Mouse (Mus musculus) layer of hippocampus, adult 2 months (tissue): ENCODE data around the gene Hrg. TPM values are rescaled to one million over a fixed set of nuclear protein-coding genes. Genes with fewer than 3 reads are reported as not detected.

Source experiments
- DNase-seq, 2 experiments: peaks; one replicate each; pipeline ENCODE4 v3.0.0; 2022; ENCODE audit warnings: low spot score in 2 of 2
- H3K27ac ChIP-seq: fragments of 200-600 bp; 2 replicates; pipeline ENCODE4 v1.8.1; 2022
- H3K4me3 ChIP-seq: fragments of 200-600 bp; 2 replicates; pipeline ENCODE4 v1.8.1; 2022; ENCODE audit warnings: mild to moderate bottlenecking
- CTCF ChIP-seq: fragments of 200-600 bp; conservative IDR thresholded peaks from 2 replicates; pipeline ENCODE4 v1.8.1; 2022; ENCODE audit warnings: antibody characterized with exemption, mild to moderate bottlenecking, moderate library complexity
- long read RNA-seq, 2 experiments: library from polyadenylated mRNA; stranded (forward); transcript quantifications; one replicate each; pipeline ENCODE4 v2.0.0; 2021; ENCODE audit warnings: borderline mapping rate in 2 of 2
- total RNA-seq, 2 experiments: library from RNA; stranded (reverse); gene quantifications; 2 replicates each; pipeline ENCODE4 v1.2.3; 2021

The Hrg gene
- not detected for total RNA-seq
- long read RNA-seq, experiment 1 = 0 reads
- long read RNA-seq, experiment 2 = 0 reads

DNA sequence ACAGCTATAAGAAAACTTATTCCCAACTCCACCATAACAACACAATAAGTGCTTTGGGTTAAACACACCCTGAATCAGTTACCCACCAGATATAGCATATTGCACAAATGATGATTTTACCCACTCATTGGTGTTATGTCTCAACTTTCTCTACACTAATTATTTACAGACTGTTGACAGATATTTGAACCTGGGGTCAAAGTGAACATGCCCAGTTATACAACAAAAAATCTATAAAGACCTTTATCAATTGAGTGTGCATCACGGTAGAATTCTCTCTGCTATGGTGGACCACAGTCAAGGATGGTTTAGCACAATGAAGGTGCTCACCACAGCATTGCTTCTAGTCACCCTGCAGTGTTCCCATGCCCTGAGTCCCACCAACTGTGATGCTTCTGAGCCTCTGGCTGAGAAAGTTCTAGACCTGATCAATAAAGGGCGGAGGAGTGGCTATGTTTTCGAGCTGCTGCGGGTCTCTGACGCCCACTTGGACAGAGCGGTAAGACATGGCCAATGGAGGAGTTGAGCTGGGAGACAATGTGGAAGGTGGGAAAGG is at the start of gene Hrg:
Gene Hrg, plus strand, starts transcription at position 233 of the 556 bp plus-strand sequence.
- no peak for TF ChIP-seq CTCF
- no peak within 1 kb of the TSS for H3K27ac ChIP-seq
- no peak for DNase-seq
- H3K4me3 ChIP-seq = no peak within 1 kb of the TSS

DNA sequence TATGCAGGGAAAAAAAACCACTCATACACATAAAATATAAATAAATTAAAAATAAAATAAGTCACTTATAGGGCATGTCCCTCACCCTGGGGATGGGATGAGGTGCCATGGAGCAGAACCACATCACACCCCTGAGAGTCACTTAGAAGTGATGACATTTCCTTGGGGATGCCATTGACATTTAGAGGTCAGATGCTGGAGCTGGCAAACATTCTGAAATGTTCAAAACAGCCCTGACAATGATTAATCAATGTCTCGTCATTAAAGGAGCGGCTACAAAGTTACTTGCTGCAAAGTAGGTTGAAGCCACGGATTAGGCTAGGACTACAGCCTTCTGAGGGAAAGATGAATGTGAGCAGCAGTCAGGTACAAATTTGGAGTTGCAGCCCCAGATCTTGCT is 49.5 kb upstream of the Hrg start:
- no peak overlapping the region for H3K4me3 ChIP-seq
- no peak overlapping the region for H3K27ac ChIP-seq
- DNase-seq = no peak
- no peak for TF ChIP-seq CTCF

DNA sequence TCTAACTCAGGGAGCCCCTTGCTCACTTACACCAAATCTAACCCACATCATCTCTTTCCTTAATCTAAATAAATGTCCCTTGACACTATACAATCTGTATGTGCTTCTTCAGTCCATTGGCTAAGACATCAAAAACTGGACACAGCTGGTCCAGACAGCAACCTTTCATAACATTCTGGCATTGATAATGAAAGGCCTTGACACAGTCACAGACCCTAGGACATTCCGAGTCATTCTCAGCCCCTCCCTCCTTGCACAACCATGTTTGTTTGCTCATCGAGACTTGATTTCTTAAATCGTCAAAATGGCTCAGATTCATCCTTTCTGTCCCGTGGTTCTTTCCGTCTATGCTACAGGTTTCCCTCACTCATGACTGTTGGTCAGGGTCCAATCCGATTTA is 41.6 kb upstream of the Hrg start:
- DNase-seq = no peak
- H3K4me3 ChIP-seq = no peak overlapping the region
- H3K27ac ChIP-seq = no peak overlapping the region
- TF ChIP-seq CTCF = no peak

DNA sequence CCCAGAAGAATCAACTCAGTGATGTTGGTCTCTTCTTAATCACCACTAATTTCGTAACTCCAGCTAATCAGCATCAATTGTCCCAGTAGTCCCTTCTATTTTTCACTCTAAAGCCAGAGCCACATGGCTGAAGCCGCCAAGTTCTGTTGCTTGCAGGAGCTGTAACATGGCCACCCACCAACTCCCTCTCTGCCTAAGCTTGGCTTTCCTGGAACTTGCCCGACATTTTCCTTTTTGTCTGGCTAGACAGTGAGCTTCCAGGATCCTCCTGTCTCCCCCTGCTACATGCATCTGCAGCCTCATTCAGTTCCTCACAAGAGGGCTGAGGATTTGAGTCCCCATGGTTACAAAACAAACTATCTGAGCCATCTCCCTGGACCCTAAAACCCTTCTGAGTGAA is 38.9 kb upstream of the Hrg start:
- no peak for TF ChIP-seq CTCF
- Histone ChIP-seq H3K27ac (peak overlapping the region; percentile 14; the same call in 1 of the 2 replicates), H3K4me3 (no peak overlapping the region)
- DNase-seq = peak in 1 of 2 experiments; percentile 7

DNA sequence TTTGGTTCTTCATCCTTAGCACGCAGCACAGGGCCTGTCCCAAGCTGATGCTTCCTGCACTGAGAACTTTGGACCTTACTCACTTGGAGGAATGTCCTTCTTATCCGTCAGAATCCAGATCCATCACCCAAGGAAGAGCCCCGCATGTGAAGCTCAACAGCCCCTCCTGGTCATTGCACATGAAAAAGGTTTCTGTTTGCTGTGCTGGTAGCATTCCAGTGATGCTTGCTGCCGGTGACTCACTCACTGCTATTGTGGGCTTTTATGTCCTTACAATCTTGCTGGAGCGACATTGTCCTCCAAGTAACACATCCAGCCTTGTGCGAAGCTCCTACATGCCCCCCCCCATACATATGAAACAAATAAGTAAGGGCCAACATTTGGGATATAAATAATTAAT is 38.0 kb upstream of the Hrg start:
- DNase-seq = no peak
- no peak for TF ChIP-seq CTCF
- Histone ChIP-seq H3K4me3 (no peak overlapping the region), H3K27ac (no peak overlapping the region)

DNA sequence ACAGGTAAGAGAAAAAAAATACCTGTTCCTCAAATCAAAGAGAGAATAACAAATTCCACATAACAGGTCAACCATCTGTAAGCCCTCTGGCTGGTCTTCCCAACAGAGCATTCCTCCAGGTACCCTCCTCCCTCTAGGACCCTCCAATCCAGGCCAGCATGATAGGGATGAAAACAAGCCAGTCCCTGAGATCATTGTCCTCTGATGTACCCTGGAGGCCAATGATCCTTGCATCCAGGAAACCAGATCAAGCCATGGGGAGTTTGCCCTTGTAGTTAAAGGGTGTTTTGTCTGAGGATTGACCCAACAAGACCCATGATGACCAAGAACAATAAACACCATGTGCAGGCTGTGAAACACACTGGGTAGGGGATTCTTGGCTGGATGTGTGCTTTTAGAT is 36.6 kb upstream of the Hrg start:
- Histone ChIP-seq H3K4me3 (no peak overlapping the region), H3K27ac (no peak overlapping the region)
- no peak for TF ChIP-seq CTCF
- DNase-seq = no peak

DNA sequence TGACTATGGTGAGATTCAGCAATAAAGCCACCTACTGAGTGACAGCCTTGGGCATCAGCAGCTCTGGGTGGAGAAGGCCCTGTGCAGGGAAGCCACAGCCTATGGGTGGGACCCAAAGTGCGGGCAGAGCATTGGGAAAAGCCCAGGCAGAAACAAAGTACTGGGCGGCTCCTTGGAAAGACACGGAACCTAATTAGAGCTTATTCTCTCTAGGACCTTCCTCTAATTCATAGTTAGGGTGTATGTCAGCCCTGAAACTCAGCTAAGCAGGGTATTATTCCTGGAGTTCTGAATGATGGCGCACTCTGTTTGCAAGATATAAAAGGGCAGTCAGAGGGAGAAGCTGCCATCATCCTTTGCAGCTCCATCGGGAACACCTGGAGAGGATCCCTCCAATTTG is 32.8 kb upstream of the Hrg start, which contains the start of gene Fetub:
Gene Fetub, plus strand, starts transcription at position 301 of the 400 bp plus-strand sequence.
- Histone ChIP-seq H3K4me3 (no peak within 1 kb of the TSS), H3K27ac (no peak within 1 kb of the TSS)
- TF ChIP-seq CTCF = no peak
- DNase-seq = no peak

DNA sequence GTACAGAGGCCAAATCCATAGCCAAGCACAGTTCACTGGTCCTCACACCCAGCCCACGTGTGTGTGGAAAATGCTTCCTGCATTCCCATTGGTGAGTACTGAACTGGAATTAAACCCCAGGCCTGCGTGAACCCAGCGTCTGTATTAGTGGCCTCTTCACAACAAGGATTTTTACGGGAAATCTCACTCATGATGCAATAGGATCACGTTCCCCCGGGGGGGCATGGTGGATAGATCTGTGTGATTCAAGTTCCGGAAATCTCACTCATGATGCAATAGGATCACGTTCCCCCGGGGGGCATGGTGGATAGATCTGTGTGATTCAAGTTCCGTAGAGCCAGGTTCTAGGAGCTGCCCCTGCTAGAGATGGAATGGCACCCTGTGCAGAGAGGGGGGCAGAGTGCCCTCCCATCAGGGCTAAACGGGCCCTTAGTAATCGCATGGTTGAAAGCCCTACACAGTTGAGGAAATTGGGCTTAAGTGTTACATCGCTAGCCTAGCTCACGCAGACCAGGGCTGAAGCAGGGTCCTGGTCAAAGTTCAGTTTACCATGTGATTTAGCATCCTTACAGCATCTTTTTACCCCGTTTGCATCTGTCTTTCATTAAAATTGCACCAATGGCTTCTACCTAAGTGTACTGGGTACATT is 32.1 kb upstream of the Hrg start:
- no peak for DNase-seq
- no peak overlapping the region for H3K4me3 ChIP-seq
- TF ChIP-seq CTCF = no peak
- H3K27ac ChIP-seq = no peak overlapping the region

DNA sequence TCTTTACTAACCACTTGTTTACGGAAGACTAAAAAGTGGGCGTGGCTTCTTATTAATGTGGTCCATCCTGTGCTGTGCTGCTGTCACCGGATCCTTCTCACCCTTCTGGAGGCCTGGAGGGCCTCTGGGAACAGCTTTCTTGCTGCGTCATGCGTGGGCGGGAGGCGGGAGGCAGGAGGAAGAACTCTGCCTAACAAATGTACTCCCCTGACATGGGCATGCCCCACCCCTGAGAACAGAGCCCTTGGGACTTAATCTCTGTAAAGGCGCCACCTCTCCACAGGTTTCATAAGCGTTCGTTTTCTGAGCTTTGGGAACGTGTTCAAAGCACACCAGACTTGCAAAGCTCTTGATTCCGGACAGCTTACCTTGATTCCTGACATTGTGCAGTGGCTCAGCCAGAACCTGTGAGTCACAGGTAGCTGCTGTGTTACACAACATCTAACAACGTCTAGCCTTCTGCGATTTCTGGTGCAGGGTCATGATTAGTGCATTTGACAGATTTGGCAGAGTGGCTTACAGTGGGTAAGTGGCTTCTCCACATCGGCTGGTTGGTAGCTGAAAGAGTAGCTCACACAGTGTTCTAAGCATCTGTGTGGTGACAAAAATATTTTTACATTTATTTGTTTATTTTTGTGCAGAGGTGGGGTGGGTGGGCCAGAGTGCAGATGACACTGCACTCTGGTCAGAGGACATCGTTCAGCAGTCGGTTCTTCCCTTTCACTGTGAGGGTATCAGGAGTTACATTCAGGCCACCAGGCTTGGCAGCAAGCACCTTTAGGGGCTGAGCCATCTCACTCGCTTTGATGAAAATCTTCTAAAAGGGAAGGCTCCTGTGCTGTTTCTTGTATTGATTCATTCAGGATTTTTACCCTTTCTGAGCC is 30.7 kb upstream of the Hrg start:
- Histone ChIP-seq H3K27ac (no peak overlapping the region), H3K4me3 (no peak overlapping the region)
- no peak for DNase-seq
- TF ChIP-seq CTCF = no peak

DNA sequence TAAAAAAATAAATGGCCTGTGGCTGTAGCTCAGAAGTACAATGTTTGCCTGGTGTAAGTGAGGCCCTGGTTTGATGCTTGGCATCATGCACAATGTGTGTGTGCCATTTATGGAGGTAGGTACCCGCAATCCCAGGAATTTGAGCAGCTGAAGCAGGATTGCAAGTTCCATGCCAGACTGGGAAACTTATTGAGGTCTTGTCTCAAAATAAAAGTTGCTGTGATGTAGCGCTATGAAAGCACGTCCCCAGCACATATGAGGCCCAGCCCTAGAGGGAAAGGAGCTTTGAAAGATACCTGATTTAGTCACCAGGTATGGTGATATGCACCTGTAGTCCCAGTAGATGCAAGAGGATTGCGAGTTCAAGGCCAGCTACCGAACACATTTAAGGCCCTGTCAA is 29.1 kb upstream of the Hrg start:
- no peak for TF ChIP-seq CTCF
- DNase-seq = no peak
- Histone ChIP-seq H3K27ac (no peak overlapping the region), H3K4me3 (no peak overlapping the region)

DNA sequence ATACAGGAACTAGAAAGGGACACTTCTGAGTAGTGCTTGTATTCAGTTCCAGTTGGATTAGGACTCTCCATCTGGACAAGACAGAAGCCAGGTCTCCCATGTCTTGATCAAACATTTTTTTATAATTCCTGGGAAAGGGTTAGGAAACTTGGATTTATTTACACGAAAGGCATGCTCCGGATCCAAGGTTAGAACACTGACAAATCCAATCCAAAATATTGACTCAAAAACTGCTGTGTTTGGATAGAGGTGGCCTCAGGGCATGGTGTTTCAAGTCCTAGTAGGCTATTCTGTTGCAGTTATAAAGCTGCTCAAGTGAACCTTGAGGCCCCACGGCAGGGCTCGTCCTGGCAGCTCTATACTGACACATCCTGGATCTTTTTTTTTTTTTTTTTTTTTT is 28.4 kb upstream of the Hrg start:
- H3K27ac ChIP-seq = no peak overlapping the region
- DNase-seq = no peak
- TF ChIP-seq CTCF = no peak
- H3K4me3 ChIP-seq = no peak overlapping the region

DNA sequence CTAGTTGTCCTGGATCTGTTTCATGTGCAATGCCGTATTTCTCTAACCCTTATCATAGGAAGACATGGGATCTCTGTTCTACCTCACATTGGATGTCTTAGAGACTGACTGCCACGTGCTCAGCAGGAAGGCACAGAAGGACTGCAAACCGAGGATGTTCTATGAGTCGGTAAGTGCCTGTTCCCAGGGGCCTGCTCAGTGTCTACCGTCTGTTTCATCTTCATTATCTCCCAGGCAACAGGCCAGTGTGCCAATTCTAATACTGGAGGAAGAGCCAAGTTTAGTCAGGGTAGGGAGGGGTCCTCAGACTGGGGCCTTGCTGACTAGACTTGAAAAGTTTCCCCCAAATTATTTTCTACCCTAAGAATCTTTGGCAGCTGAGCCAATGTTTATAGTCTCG is 21.3 kb upstream of the Hrg start:
- H3K27ac ChIP-seq = peak overlapping the region; percentile 72
- no peak overlapping the region for H3K4me3 ChIP-seq
- DNase-seq = peak; percentile 44 to 68
- TF ChIP-seq CTCF = no peak

DNA sequence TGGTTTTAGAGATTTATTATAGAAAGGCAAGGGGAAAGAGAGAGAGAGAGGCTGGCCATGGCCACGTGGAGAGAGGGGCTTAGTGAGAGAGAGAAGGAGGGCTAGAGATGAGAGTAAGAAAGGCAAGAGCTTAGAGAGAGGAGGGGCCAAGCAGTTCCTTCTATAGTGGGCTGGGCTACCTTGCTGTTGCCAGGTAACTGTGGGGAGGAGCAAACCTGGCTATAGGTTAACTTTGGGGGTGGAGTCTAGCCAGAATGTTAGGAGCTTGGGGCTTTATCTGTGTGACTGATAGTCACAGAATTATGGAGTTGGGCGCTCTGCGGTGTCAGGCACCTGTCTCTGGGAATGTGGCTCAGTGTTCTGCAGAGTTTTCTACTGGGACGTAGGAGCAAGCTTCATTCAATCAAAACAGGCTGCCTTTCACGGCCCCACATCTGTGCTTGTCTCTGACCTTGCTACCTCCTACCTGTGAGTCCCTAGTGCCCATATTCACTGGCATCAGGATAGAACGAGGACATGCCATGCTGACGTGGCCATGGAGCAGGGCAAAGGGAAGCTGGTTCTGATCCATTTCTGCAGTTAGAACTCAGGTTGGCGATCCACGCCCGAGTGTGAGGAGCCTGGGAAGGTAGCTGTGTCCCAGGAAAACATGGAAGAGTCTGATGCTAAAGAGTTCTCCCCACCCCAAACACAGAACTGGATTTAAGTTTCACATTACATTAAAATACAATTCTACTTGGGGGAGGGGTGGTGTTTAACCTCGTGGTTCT is 19.3 kb upstream of the Hrg start:
- DNase-seq = no peak
- TF ChIP-seq CTCF = no peak
- no peak overlapping the region for H3K4me3 ChIP-seq
- H3K27ac ChIP-seq = no peak overlapping the region
